Mouse (Mus musculus): ENCODE measurements around the gene Clptm1.
"Not testable (repeated sequence)": the region's sequence is repeated elsewhere in the genome, so short reads cannot be mapped to it uniquely, and the experiment has no call there.

Clptm1 gene

DNA sequence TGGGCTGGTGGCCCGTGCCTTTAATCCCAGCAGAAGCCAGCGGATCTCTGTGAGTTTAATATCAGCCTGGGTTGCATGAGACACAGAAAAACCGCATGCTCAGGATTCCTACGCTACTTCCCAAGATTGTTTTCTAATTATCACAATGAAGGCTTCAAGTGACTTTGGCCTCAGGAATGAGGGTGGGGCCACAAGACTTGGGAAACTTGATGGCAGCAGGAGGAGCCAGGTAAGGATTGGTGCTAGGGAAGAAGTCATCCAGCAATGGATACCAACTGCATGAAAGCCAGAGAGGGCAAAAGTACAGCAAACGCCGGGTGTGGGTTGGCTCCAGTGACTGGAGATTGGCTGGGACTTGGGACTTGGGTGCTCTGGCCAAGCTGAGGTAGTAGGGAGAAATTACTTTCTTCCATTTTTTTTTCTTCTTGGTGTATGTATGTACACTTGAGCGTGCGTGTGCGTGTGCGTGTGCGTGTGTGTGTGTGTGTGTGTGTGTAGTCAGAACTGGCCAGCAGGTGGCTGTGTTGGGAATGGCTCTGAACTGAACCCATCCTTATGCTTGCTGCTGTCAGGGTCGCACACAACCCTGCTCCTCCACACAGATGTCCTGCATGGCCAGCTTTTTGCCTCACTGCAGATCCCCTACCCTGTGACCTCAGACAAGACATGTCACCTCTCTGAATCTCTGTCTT, 55.0 kb downstream of the Clptm1 start:
- no peak for DNase-seq (ENCODE audit: low spot score in 2 of 2)

DNA sequence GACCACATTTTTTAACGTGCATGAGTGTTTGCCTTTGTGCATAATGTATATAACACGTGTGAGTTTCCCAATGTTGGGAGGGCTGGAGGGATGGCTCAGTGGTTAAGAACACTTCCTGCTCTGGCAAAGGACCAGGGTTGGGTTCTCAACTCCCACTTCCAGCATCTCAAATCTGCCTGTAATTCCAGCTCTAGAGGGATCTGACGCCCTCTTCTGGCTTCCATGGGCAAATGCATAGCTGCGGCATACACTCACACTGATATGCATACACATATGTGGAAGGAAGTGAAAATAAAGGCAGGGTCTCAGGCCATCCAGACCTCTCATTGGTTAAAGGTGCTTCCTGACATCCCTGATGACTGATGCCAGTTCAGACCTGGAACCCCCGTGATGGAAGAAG, 57.5 kb downstream of the Clptm1 start:
- no peak for DNase-seq (ENCODE audit: low spot score in 2 of 2)

DNA sequence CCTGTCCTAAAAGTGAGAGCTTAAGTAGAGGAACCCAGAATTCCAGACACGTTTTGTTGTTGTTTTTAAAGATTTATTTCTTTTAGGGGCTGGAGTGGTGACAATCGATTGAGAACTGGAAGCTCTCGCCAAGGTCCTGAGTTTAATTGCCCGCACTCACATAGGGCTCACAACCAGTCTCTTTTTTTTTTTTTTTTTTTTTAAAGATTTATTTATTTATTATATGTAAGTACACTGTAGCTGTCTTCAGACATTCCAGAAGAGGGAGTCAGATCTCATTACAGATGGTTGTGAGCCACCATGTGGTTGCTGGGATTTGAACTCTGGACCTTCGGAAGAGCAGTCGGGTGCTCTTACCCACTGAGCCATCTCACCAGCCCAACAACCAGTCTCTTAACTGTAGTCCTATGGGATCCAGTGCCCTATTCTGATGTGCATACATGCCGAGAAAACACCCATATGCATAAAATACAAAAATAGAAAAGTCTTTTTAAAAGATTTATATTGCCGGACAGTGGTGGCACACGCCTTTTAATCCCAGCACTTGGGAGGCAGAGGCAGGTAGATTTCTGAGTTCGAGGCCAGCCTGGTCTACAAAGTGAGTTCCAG, 60.1 kb downstream of the Clptm1 start:
- not testable (repeated sequence) for DNase-seq (ENCODE audit: low spot score in 2 of 2)

DNA sequence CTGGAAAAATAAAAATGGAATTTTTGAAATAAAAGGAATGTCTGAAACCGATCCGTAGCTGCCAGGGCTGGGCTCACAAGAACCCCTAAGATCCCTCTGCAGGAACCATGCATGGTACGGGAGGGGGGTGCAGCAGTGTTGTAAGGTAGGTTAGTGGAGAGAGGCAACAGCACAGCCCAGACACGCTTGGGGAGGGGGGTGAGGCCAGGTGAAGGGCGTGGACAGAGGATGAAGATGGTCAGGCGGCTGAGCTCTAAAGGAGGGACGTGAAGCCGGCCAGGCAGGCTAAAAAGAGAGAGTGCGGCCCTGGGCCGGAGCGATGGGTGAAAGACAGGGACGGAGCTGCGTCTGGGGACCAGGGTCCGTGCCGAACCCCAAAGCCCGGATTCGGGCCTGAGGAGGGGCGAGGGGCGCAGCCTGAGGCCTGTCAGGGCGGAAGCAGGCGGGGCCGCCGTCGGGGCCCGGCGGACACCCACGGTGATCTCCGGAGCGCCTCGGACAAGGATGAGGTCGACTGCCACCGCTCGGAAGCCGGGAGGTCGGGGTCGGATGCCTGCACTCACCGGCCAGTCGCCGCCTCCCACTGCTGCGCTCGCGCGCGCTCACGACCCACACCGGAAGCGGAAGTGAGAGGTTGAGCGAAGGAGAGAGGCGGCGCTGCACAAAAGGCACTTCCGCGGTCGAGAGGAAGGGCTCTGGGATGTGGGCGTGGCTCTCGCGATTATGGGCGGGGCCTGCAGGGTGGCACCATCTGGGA, 60.8 kb downstream of the Clptm1 start, which contains the start of gene Clasrp:
Clasrp (minus strand) TSS at position 638 of the 757 bp plus-strand sequence.
- peak; percentile 89 to 93 for DNase-seq (ENCODE audit: low spot score in 2 of 2)

DNA sequence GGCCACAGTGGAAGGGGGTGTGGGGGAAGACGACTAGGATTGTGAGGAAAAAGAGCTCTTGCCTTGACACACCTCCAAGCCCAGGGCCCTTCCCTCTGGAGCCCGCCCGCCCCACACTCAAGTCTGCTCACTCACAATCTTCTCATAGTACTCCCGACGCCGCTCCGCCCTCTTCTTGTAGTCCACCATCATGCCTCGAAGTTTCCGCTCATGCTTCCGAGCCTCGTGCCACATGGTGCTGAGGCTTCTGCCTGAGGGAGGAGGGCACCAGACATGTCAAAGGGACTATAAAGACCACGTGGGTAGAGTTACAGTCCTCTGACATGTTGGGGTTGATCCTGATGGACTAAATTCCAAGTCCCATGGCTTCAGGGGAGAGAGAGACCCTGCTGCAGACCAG, 61.8 kb downstream of the Clptm1 start:
- DNase-seq (ENCODE audit: low spot score in 2 of 2): no peak

DNA sequence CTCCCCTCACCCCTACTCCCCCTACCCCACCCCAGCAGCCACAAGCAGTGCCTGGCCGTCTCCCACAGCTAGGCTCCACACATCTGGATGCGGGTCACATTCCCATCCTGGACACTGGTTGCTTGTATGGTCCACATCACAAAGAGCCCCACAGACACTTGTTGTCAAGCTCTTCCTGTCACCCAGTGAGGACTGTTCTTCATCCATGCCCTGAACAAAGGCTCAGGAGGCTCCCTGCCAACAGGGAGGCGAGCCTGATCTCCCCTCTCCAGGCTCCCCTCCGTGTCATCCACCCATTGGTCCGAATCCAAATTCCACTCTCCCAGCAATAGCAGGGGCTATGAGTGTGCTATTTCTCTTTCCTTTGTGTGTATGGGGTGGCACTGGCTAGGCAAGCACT, 64.3 kb downstream of the Clptm1 start:
- no peak for DNase-seq (ENCODE audit: low spot score in 2 of 2)

DNA sequence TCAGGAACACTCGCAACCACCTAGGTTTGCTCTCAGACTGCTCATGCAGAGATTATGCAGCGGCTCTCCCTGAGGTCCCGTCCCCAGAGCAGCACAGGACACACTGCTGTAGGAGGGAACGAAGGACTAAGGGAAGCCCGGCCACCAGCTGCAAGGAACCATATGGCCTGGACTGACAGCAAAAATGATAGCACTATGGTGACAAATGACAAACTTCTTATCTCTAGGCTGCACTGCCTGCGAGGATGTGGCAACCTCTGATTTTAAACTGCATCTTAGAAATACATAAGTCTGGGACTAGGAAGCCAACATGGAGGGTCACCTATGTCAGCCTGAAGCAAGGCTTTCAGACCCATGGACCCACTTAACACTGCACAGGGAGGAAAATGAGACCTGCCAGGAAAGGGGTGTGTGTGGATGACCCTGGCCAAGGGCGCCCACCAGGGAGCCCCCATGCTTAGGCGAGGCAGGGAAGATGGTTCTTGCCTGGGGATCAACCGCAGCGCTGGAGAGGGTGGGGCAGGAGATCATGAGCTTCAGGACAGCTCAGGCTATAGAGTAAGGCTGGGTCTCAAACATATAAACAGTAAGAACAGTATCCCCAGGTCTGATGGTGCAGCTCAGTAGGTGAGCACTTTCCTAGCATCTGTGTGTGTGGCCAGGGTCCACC, 71.6 kb downstream of the Clptm1 start:
- DNase-seq (ENCODE audit: low spot score in 2 of 2): no peak

DNA sequence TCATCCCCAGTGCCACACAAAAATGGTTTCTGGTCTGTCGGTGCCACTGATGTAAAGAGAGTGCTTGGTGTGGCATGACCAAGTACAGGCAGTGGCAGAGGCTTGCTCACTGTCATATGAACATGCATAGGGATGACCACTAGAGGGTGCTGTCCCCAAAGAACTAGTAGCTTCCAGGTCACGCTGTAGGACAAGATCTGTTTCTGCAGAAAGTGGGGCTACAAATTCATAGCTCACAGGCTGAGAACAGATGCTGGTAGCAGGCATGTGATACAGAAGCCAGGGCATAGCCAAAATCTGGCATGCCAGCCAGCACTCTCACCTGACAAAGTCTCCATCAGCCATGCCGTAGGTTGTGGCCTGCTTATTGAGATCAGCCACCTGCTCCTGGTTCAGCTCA, 74.9 kb downstream of the Clptm1 start:
- DNase-seq (ENCODE audit: low spot score in 2 of 2): peak; percentile 41 to 78

DNA sequence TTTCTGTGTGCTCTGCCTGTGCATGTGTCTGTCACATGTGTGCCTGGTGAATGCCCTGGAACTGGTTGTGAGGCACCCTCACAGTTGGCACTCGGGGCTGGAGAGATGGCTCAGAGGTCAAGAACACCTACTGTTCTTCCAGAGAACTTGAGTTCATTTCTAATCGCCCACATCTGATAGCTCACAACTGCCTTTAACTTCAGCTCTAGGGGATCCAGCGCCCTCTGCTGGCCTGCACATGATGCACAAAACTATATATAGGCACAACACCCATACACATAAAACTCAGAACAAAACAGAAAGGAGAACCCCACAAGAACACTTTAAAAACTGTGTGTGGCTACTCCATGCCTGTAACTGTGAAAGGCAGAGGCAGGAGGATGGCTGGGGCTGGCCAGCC, 75.6 kb downstream of the Clptm1 start:
- peak in 1 of 2 experiments; percentile 43 for DNase-seq (ENCODE audit: low spot score in 2 of 2)

DNA sequence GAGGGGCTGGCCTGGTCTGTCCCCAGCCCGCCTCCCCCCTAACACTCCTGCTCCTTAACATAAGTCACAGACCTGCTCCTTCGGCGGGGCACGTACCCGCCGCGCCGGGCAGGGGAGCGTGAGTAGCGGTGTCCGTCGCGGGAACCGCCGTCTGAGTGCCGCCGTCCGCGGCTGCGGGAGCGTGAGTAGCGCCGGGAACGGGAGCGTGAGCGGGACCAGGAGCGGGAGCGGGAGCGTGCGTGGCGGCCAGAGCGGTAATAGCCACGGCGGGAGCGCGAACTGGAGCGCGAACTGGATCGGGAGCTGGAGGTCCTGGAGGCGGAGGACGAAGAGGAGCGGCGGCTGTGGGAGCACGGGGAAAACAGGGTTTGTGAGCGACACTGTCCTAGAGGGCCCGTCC, 78.6 kb downstream of the Clptm1 start:
- no peak for DNase-seq (ENCODE audit: low spot score in 2 of 2)

Data from cerebellum, postnatal 4 days (tissue).